Mouse (Mus musculus) activated CD4-positive, CD25-positive, alpha-beta regulatory T cell, adult 9 weeks (primary cell): ENCODE measurements around the gene Tmem211. TPM values are rescaled to one million over a fixed set of nuclear protein-coding genes. Genes with fewer than 3 reads are reported as not detected.

Experiments
- polyA plus RNA-seq: library from polyadenylated mRNA; unstranded; fragments of 100-300 nt; shearing (Covaris generic); gene quantifications from one replicate; pipeline ENCODE4 v1.2.1, GENCODE M21; 2017

Tmem211 gene
- polyA plus RNA-seq = not detected

GRCm38 (mm10) chr5:113226632-113227102 is at the start of gene Tmem211:
Tmem211 (plus strand) TSS chr5:113226909.

GRCm38 (mm10) chr5:113221147-113221865 is 5.4 kb upstream of the Tmem211 start, which contains the start of gene 2900026A02Rik:
2900026A02Rik (minus strand) TSS chr5:113221236.

Other genes starting within 250 kb of the Tmem211 start
- 0.17 TPM for gene Grk3, start 211.1 kb upstream of the Tmem211 start, polyA plus RNA-seq
- not detected for gene Crybb2, start 156.8 kb upstream of the Tmem211 start, polyA plus RNA-seq
- gene Crybb3, start 145.3 kb upstream of the Tmem211 start, polyA plus RNA-seq = 0.35 TPM
- 5.8 TPM for gene 2900026A02Rik, start 5.7 kb upstream of the Tmem211 start, polyA plus RNA-seq
- gene Sgsm1, start 83.9 kb downstream of the Tmem211 start, polyA plus RNA-seq = 0.06 TPM
- not detected for gene Aym1, start 130.4 kb downstream of the Tmem211 start, polyA plus RNA-seq